Mouse (Mus musculus): ENCODE data around the gene Prkcq.

Gene Prkcq

DNA sequence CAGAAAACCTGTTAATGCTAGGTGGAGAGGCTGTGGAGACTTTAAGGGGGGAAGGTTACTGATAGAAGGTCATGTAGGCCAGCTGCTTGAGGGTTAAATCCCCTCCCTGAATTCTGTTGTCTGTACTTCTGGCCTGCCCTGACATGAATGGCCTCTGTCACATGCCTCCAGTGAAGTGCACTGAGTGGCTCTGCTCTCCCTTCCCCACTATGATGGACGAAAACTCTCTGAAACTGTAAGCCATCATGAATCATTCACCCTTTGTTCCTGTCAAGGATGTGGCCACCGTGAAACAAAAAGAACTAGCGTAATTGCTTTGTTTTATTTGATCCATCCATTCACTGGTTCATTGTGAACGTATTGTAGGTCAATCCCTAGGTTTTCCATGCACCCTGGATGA, 44.5 kb downstream of the Prkcq start:
- DNase-seq (ENCODE audit: extremely low read depth, insufficient read length, low spot score), result no peak

DNA sequence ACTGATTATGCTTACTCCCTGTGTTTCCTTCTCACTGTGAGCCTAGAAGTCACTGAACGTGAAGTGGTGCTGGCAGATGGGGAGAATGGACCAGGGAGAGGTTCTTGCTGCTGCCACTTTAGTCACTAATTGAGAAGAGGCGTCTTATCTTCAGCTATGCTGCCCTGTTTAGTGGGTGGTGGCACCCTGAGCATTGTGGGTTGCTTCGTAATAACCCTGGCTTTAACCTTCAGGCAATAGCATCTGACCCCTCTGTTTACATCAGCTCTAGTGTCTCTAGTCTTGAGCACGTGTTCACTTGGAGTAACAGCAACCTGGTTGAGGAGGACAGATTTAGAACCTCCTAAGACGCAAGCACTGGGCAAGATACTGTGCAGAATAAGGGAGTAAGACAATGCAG, 44.9 kb downstream of the Prkcq start:
- no peak for DNase-seq (ENCODE audit: extremely low read depth, insufficient read length, low spot score)

DNA sequence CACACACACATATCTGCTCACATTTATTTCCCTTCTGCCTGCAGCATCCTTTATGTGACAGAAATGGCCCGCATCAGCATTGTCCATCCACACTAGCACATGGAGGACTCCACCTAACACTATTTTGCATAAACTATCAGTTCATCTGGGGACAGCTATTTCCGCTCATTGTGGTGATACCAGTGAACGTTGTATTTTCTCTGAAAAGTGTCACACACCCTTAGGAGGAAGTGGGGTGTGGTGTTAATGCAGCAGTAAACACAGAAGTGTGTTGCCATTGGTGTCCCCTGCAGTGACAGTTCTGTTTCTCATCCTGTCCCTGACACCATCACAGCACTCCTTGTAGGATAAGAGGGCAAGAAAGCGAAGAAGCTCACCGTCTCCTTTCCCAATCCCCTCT, 46.2 kb downstream of the Prkcq start:
- DNase-seq (ENCODE audit: extremely low read depth, insufficient read length, low spot score), result no peak

DNA sequence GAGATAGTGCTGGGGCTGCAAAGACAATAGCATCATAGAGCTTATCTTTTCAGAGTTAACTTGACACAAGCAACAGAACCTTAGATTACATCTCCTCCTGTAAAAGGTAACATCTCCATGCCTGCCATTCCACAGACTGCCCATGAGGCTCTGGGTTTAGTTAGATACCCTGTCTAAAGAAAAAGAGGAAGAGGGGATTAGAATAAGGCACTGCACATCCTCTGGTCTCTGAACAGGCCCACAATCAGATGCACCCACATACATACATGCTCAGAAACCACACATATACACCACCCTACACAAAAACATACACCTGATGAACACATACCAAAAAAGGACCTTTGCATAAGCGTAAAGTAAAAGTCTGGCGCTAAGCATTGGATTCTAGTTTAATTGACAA, 47.4 kb downstream of the Prkcq start:
- no peak for DNase-seq (ENCODE audit: extremely low read depth, insufficient read length, low spot score)

DNA sequence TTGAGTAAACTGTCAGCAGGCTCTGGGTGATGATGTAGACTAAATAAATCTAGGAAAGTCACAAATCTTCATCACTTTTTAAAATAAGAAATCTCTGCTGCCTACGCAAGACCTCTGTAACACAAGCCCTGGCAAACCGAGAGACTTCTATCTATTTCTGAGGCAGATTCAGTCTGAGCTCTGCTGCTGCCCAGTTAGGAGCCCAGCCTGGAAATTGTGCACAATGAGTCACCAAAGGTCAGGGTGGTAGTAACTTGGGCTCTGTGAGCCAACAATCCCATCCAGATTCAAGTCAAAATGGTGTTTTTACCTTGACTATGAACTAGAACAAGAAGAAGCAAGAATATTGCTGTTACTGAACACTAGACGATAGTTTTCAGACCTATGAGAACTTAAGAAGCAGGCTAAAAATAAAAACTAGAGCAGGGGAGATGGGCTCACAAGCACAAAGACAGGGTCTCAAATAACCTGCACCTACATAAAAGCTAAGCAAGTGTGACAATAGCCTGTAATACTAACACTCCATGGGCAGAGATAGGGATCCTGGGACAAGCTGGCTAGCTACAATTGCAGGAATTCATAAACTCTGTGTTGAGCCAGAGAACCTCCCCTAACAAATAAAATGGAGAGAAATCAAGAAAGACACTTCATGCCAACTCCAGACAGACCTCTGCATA, 53.0 kb downstream of the Prkcq start:
- no peak for DNase-seq (ENCODE audit: extremely low read depth, insufficient read length, low spot score)

DNA sequence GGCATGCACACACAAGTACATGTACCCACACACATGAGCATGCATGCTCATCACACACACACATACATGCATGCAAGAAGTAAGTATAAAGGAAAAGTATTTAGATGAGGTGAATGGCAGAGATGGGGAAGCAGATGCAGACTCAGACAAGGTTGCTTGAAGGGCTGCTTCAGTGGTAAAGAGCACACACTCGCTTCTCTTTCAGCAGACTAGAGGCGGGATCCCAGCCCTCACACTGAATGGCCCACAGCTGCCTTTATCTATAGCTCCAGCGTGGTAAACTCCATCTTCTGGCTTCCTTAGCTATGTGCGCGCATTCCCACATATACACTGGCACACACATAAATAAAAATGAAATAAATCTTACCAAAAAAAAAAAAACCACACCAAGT, 53.6 kb downstream of the Prkcq start:
- DNase-seq (ENCODE audit: extremely low read depth, insufficient read length, low spot score), result no peak

DNA sequence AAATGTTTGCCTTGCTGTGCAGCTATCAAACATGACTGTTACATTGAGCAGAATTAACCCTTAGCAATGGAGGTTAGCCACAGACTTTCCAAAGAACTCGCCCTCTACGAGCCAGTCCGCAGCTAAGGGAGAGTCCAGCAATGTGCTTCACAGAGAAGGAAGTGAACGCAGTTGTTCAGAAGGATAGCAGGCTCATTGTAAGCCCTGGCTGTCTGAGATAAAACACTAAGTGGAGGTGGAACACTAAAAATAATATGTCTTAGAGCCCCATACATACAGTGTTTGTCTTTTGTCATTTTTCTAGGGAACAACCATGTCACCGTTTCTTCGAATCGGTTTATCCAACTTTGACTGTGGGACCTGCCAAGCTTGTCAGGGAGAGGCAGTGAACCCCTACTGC, 54.6 kb downstream of the Prkcq start:
- DNase-seq (ENCODE audit: extremely low read depth, insufficient read length, low spot score), result no peak

DNA sequence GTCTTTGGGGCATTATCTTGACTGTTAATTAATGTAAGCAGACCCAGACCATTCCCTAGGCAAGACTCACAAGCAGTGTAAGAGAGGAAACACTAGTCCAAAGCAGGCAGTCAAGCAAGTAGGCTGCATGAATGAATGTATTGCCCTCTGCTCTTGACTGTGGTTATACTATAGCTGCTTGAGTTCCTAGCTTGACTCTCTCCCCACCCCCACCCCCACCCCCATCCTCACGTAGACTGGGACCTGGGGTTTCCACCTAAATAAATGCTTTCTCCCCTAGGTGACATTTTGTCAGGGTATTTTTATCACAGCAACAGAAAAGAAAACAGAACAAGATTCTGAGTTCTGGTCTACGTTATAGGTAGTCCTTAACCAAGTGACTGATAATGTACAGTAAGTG, 57.2 kb downstream of the Prkcq start:
- no peak for DNase-seq (ENCODE audit: extremely low read depth, insufficient read length, low spot score)

DNA sequence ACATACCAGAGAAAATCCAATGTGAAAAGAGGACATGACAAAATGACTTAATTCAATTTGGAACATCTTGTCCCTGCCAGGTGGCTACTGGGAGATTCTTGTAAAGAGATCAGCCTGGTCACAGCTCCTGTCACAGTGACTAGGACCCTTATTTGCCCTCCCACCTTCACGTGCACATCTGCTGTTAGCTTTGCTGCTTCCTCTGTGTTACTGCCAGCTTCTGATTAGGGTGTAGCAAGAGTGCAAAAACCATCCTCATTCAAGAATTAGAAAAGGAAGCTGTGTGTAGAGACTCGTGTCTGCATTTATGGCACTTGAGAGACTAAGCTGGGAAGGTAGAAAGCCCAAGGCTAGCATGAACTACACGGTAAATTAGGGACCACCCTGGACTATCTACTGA, 59.2 kb downstream of the Prkcq start:
- no peak for DNase-seq (ENCODE audit: extremely low read depth, insufficient read length, low spot score)

DNA sequence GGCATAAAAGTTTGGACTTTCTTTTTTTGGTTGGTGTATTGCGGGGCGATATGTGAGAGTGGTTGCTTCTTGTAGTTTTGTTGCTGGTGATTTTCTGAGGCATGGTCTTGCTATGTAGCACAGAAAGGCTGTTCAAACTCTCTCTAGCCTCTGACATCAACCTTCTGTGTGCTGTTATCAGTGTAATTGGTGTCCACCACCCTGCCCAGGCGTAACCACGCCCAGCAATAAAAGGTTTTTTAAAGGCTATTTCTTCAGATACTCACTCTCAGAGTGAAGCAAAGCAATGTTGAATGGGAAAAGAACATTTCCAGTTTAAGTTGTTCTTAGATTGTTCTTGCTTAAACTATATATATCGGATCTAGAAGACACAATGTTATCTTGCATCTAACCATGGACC, 60.1 kb downstream of the Prkcq start:
- DNase-seq (ENCODE audit: extremely low read depth, insufficient read length, low spot score), result no peak

DNA sequence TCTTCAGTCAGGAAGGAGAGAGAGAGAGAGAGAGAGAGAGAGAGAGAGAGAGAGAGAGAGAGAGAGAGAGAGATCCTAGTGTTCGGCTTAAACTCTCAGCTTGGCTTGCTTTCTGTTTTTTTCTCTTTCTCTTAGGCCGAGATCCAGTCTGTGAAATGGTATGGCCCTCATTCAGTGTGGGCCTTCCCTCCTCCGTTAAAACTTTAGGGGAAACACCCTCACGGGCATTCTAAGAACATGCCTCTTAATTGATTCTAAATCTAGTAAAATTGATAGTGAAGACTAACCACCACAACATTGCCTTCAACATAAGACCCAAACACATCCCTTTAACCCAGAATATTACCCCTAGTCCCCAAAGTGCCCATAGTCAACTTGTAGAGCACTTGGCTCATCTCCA, 66.3 kb downstream of the Prkcq start:
- no peak for DNase-seq (ENCODE audit: extremely low read depth, insufficient read length, low spot score)

DNA sequence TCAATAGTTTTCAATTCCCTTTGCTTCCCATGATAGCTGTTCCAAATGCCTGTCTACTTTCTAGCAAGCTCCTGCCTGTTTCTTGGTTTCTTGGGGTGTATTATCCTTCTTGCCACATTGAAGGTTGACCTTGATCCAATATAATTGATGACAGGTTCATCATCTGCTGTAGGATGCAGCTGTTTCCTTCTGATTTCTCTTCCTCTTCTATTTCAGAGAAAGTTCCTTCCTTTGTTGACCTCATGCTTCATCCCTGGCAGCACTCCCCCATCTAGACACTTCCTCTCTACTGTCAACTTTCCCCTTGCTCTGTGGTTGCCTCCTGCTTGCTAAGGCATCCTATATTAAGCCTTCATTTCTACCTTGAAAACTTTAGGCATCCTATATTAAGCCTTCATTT, 67.6 kb downstream of the Prkcq start:
- no peak for DNase-seq (ENCODE audit: extremely low read depth, insufficient read length, low spot score)

DNA sequence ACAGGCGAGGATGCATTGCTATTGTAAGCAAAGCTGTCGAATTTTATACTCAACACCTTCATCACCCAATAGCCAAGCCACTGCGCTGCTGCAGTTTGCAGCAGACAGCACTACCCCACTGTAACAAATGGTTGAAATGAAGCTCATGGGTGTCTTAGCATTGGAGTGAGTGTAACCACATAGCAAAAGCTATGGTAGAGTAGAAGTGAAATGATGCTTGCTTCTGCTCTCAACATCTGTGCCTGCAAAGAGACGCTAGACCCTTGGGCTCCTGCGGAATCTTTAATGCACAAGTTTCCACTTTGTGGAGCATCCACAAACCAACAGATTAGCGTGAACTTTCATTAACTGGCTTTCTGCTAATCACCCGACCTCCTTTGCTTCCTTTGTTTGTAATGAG, 74.0 kb downstream of the Prkcq start:
- no peak for DNase-seq (ENCODE audit: extremely low read depth, insufficient read length, low spot score)

DNA sequence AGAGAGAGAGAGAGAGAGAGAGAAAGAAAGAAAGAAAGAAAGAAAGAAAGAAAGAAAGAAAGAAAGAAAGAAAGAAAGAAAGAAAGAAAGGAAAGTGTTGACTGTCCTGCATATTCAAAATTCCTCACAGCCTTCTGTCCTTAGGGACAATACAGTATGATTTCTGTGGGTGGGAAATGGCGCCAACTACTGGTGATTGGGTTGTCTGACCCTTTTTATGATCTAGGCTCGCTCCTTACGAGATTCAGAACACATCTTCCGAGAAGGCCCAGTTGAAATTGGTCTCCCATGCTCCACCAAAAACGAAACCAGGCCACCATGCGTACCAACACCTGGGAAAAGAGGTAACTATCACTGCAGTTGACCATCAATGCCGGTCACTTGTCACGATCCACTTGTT, 82.0 kb downstream of the Prkcq start:
- no peak for DNase-seq (ENCODE audit: extremely low read depth, insufficient read length, low spot score)

DNA sequence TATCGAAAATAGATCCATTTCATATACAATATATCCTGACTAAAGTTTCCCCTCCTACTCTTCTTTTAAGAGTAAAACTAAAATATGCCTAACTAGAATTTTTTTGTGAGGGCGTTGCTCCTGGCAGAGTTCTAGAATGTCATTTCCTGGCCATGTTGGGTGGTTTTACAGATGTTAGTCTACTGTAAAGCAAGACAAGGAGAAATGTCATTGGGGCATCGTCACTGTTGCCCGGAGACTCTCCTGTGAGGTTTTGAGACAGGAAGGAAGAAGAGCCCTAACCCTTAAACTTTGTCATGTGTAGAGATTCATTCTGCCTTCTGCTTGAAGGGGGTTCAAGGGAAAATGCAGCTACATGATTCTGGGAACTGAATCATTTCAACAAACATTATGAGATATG, 82.5 kb downstream of the Prkcq start:
- no peak for DNase-seq (ENCODE audit: extremely low read depth, insufficient read length, low spot score)

DNA sequence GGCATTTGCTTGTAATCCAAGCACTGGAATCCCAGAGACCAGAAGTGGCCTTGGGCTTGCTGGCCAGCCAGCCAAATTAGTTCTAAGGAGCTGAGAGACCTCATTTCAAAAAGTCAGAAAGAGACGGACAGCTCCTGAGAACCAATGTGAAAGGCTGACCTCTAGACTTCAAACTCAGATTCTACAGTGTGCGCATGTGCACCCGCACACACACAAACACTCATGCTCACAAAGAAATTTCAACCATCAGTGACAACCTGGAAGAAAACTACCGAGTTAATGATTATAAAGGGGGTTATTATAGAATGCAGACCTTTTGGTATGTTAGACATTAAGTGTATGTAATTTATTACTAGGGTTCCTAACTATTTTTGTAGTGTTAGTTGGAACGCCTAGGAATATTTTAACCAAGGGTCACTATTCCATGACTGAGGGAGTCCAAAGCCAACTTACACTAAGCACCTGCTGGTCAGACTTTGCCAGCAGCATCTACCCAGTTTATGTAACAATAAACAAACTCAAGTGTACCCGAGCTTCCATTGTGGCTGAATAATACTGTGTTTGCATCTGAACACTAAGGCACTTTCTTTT, 85.4 kb downstream of the Prkcq start:
- no peak for DNase-seq (ENCODE audit: extremely low read depth, insufficient read length, low spot score)

DNA sequence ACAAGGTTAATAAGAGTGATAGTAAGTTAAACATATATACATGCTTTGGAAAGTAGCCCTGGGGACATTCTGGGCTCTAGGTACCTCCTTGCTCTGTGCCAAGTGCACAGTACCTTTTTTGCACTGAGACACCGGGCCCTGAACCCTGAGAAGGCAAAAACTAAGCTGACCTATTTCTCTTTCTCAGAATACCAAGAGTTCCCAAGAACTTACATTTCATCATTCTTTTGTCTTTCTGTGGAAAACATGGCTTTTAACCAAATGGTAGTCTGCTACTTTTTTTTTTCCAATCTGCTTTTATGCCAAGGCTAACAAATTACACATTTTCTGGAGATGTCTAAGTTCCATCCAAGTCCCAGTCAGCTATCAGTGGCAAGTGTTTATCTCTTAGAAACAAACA, 86.3 kb downstream of the Prkcq start:
- DNase-seq (ENCODE audit: extremely low read depth, insufficient read length, low spot score), result no peak

DNA sequence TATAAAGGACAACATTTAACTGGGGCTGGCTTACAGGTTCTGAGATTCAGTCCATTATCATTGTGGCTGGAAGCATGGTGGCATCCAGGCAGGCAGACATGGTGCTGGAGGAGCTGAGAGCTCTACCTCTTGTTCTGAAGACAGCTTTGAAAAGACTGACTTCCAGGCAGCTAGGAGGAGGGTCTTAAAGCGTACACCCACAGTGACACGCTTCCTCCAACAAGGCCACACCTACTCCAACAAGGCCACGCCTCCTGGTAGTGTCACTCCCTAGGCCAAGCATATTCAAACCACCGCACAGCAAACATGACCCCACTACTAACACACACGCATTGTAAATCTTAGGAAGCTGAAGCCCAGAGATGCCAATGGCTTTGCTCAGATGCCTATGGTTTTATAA, 87.5 kb downstream of the Prkcq start:
- DNase-seq (ENCODE audit: extremely low read depth, insufficient read length, low spot score), result no peak

DNA sequence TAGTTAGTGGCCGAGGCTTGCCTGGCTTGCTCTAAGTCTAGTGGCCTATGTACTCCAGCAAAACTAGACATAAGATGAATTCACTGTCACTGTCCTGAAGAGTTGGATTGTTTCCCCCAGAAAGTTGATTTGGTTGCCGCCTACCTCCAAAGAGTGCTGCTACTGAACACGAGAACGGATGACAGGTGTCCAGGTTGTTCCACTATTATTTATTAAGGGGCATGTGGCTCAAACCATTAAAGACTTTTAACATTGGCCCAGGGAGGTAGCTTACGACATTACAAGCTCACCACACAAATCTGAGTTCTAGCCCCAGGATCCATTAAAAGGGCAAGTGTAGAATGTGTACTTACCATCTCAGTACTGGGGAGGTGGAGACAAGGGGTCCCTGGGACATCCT, 92.9 kb downstream of the Prkcq start:
- DNase-seq (ENCODE audit: extremely low read depth, insufficient read length, low spot score), result no peak

DNA sequence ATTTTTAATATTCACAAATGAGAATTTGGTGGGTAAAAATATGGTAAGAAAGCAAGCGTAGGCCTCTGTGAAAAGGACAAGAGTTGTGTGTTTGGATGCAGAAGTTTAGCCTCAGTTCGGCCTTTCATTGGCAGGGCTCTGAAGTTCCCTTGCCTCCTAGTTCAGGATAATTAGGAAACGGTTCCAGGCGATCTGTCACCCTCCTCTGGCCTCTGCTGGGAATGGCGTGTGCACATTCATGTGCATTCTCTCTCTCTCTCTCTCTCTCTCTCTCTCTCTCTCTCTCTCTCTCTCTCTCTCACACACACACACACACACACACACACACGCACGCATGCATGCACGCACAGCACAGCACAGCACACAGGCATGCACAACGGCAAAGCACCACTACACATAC, 93.5 kb downstream of the Prkcq start:
- DNase-seq (ENCODE audit: extremely low read depth, insufficient read length, low spot score), result no peak

DNA sequence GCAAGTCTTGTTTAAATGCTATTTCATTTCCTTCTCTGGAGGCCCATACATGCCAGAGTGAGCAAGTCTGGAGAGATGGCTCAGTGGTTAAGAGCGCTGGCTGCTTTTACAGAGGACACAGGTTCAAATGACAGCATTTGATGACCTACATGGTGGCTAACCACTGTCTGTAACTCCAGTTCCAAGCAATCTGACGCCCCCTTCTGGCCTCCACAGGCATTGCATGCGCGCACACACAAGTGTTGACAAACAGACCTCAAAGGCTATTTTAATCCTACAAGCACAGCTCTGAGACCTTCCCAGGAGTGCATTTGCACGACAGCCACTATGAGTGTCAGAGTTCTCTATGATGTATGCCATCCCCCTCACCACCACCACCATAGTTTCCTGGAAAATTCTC, 94.4 kb downstream of the Prkcq start:
- DNase-seq (ENCODE audit: extremely low read depth, insufficient read length, low spot score), result no peak

DNA sequence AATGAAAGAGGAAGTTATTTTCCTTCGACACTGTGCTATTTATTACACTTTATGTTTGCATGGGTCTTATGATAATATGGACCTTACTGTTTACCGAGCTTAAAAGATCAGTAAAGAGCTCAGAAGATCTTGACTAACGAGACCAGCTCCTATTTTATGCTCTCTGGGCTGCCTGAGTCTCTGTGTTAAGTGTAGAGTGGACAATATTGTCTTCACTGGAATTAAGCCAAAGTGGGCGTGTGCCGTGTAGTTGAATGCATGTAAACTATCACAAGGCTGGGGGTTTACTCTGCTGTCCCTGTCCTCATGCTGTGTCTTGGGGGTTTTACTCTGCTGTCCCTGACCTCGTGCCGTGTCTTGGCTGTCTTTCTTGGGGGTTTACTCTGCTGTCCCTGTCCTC, 107.1 kb downstream of the Prkcq start:
- DNase-seq (ENCODE audit: extremely low read depth, insufficient read length, low spot score), result no peak

DNA sequence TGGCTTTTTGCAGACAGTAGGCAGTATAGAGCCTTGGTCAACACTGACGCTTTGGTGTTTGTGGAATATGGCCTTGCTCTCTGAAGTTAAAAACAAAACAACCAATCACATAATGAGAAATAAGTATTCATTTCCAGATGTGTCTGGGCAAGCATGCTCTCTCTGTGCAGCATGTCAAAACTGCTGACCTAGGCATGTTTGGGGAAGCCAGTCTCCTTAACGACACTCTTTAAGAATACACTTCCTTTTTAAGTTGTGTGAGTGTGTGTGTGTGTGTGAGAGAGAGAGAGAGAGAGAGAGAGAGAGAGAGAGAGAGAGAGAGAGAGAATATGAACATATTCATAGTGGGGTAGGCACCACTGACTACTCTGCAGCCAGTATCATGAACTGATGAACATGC, 108.3 kb downstream of the Prkcq start:
- no peak for DNase-seq (ENCODE audit: extremely low read depth, insufficient read length, low spot score)

All from 3134 (cell line).